Mouse (Mus musculus) midbrain, embryonic 10.5 days (tissue): Measurements from ENCODE around the gene Il6st. TPM values are rescaled to one million over a fixed set of nuclear protein-coding genes. Genes with fewer than 3 reads are reported as not detected.

Experiments
- DNase-seq: peaks from one replicate; pipeline ENCODE4 v3.0.0-alpha.2; 2017; ENCODE audit warnings: low spot score
- H3K27ac ChIP-seq: fragments of 300-500 bp; sonication (generic); replicated peaks from 2 replicates; pipeline ENCODE4 v1.5.1; 2016; ENCODE audit warnings: mild to moderate bottlenecking
- H3K27me3 ChIP-seq: fragments of 300-500 bp; sonication (generic); 2 replicates; pipeline ENCODE4 v1.6.1; 2016; ENCODE audit warnings: low read depth, mild to moderate bottlenecking; ENCODE audit not compliant: poor library complexity, severe bottlenecking
- H3K36me3 ChIP-seq: fragments of 300-500 bp; sonication (generic); 2 replicates; pipeline ENCODE4 v1.6.1; 2016; ENCODE audit warnings: mild to moderate bottlenecking, moderate library complexity
- H3K4me1 ChIP-seq: fragments of 300-500 bp; sonication (generic); 2 replicates; pipeline ENCODE4 v1.6.1; 2016
- H3K4me3 ChIP-seq: fragments of 300-500 bp; sonication (generic); 2 replicates; pipeline ENCODE4 v1.5.1; 2016; ENCODE audit warnings: mild to moderate bottlenecking, moderate library complexity
- H3K9me3 ChIP-seq: fragments of 300-500 bp; sonication (generic); replicated peaks from 2 replicates; pipeline ENCODE4 v1.6.1; 2016; ENCODE audit warnings: mild to moderate bottlenecking
- WGBS: fragments of 180-500 bp; shearing (Covaris S2); methylation state at CpG from one replicate; pipeline ENCODE4 v1.1.7; 2016; 5-methylcytosine and 5-hydroxymethylcytosine counted together
- polyA plus RNA-seq: library from polyadenylated mRNA; unstranded; fragments of >200 nt; fragmentation: Nextera tagmentation; extraction: Ambion mirVana; gene quantifications from 2 replicates; pipeline ENCODE4 v1.2.1, GENCODE M21; 2016

Il6st gene
- polyA plus RNA-seq, 1 experiment from 2014 or later = 21.6 TPM

DNA sequence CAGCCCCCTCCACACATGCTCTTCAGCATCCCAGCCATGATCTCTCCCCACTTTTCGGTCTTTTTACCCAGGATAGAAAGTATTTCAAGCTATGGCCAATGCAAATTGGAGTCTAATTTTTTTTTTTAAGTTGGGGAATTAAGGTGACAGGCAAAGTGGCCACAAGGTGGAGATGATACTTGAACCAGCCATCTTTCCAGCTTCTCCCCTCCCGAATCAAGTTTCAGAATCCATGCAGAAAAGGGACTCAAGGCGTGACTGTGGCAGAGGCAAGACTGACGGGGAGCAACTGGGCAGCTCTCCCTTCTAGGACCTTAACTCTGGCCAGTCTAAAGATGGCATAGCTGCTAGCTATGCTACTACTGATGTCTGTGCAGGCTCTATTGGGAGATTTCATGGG, 5.9 kb upstream of the Il6st start:
- Histone ChIP-seq H3K36me3 (no peaks in the 10 kb centered on the region), H3K27ac (no peak overlapping the region), H3K27me3 (peaks cover 3% of the 10 kb centered on the region; the same call in 1 of the 2 replicates), H3K9me3 (no peaks in the 10 kb centered on the region), H3K4me1 (peaks cover under 1% of the 10 kb centered on the region), H3K4me3 (no peak overlapping the region)
- WGBS = 75% methylated on average over 4 of the region's 4 CpGs
- DNase-seq = no peak

DNA sequence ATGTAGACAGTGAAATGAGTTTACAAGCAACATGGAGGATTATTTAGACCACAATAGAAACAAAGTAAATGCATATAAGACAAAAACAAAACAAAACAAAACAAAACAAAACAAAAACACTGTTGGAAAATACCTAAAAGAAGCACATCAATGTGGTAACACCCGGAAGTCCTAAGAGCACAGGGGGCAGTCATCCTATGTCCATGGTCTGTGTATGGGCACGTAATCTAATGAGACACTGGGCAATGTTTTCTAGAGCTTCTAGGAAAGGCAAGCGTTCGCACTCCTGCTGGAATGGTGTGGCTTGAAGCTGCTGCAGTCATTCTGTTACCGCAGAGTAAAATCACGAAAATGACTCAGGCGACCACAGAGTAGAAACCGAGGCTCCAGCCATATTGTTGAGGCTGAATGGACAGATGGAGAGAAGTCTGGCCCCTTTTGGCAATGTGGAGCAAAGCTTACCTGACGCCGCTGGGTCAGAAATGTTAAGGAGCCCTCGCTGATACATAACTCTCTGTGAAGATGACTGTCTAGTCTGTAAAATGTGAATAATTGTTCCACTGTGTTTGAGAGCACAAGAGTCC, 5.3 kb upstream of the Il6st start:
- no peaks in the 10 kb centered on the region for H3K36me3 ChIP-seq
- peaks cover 3% of the 10 kb centered on the region; the same call in 1 of the 2 replicates for H3K27me3 ChIP-seq
- no peaks in the 10 kb centered on the region for H3K9me3 ChIP-seq
- no peak overlapping the region for H3K4me3 ChIP-seq
- DNase-seq = no peak
- H3K27ac ChIP-seq = no peak overlapping the region
- 92% methylated on average over 11 of the region's 11 CpGs for WGBS
- H3K4me1 ChIP-seq = peaks cover 6% of the 10 kb centered on the region

DNA sequence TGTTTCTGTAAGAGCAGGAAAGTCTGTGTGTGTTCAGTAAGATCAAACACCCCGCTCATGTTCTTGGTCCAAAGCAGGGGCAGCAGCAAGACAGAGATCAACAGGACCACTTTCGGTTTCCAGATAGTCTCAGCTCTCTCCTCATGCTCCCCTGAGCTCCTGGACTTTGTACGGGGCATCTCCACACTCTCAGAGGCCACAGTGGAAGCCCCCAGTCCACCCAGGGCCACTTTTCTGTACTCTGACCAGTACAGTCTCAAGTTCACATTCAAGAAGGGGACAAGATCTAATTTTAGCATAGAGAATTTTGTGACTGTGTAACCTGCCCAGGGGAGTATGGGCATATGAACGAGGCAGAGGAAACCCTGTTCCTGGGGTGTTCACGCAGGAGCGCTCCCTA, 3.9 kb upstream of the Il6st start:
- Histone ChIP-seq H3K27me3 (peaks cover 3% of the 10 kb centered on the region; the same call in 1 of the 2 replicates), H3K9me3 (no peaks in the 10 kb centered on the region), H3K4me1 (peaks cover 12% of the 10 kb centered on the region), H3K36me3 (no peaks in the 10 kb centered on the region), H3K4me3 (no peak overlapping the region), H3K27ac (no peak overlapping the region)
- WGBS = 91% methylated on average over 6 of the region's 6 CpGs
- DNase-seq = no peak

DNA sequence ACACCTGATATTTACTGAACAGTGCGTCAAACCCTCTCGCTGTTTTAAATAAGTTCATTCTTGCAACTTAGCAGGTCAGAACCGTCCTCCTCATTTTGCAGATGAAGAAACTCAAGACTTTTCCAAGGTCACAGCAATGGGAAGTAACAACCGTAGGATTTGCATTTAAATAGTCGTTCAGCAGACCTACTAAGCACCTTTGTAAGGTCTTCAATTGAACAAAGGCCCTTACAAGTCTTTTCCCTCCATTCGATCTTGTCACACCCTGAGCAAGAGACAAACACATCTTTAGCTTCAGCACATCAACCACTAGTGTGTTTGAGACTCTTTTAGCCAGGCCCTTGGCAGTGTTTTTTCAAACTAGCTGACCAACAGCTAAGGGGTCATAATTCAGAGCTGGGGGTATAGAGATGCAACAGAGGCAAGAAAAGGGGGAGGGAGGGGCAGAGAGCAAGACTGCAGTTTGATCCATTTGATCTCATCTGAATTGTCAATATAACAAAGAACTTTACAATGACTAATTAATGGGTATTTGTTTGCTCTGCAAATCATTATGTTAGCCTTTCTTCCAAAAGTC, 1.4 kb upstream of the Il6st start:
- whole genome bisulfite sequencing = 48% methylated on average over 6 of the region's 6 CpGs
- no peak for DNase-seq

DNA sequence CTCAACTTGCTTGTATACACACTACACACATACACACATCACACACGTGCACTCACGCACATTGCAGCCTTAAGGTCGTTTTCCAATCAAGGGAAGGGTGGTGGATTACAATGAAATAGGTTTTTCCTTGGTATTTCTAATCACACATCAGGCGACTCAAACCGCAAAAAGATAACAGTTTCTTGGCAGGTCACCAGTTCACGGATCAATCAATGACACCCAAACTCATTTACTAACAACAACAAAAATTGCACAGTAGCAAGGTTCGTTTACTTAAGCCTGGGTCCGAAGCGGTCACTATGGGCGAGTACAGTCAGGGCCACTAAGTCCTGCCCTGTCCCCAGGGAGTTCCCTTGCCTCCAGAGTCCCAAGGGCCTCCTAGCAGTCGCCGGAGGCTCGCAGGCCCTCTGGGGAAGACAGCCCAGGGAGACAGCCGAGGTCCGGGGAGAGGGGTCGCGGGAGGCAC, 500 bp upstream of the Il6st start:
- 2% methylated on average over 17 of the region's 17 CpGs for WGBS

More for the DNA sequence above, 1.4 kb upstream of the Il6st start:
- no peaks in the 10 kb centered on the region for H3K36me3 ChIP-seq
- no peak overlapping the region for H3K4me3 ChIP-seq
- no peaks in the 10 kb centered on the region for H3K9me3 ChIP-seq
- H3K27me3 ChIP-seq = peaks cover 3% of the 10 kb centered on the region; the same call in 1 of the 2 replicates
- H3K4me1 ChIP-seq = peaks cover 21% of the 10 kb centered on the region
- H3K27ac ChIP-seq = no peak overlapping the region

DNA sequence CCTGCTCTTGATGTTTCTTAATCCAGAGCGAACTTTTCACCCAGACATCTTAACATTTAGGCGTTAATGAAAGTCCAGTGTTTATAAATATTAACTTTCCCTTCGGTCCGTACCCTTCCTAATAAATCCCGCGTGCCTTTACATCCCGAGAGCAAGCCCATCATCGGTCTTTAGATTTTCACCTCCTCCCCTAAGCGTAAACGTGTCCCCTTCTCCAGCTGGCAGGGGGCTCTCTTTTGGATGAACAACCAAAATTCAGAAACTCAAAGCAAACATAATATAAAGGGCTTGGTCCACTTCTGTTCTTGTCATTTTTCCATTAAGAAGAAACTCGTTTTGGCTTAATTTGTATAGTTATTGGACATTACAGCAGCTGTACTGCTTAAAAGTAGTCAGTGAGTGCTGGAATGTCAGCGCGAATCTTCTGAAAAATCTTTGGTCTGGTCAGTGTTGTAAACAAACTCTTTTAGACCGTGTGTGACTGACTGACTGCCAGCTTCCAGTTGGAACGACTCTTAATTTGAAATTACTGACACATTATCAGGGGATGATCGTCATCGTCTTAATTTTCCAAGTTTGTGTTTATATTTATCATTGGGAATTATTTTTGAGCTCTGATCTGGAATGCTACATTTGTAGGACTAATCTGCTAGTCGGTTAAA, 887 bp downstream of the Il6st start:
- Histone ChIP-seq H3K4me1 (peaks cover 21% of the 10 kb centered on the region), H3K27me3 (peaks cover 3% of the 10 kb centered on the region; the same call in 1 of the 2 replicates), H3K9me3 (no peaks in the 10 kb centered on the region), H3K36me3 (no peaks in the 10 kb centered on the region), H3K4me3 (peak overlapping the region; percentile 89), H3K27ac (peak overlapping the region; percentile 93)
- DNase-seq = peak; percentile 19
- WGBS = 9% methylated on average over 18 of the region's 18 CpGs

More for the DNA sequence above, 500 bp upstream of the Il6st start:
- no peaks in the 10 kb centered on the region for H3K9me3 ChIP-seq
- no peak for DNase-seq
- H3K36me3 ChIP-seq = no peaks in the 10 kb centered on the region
- H3K4me1 ChIP-seq = peaks cover 21% of the 10 kb centered on the region
- H3K4me3 ChIP-seq = peak overlapping the region; percentile 89
- H3K27me3 ChIP-seq = peaks cover 3% of the 10 kb centered on the region; the same call in 1 of the 2 replicates
- H3K27ac ChIP-seq = peak overlapping the region; percentile 93

DNA sequence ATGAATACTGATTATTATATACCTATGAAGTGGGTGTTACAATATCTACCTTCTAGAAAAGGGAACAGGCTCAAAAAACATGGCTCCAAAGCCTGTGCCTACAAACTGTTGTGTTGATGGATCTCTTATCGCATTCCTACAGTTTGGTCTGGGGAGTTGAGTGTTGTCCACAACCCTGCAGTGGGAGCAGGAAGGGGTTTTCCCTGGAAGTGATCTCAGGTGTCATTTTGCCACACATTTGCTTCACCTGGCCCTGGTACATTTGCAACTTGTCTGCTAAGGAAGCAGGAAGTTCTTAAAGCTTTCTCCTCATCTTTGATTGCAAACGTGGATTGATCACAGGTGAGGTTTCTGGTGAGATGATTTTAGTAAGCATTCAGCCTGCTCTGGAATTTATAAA, 1.7 kb downstream of the Il6st start:
- Histone ChIP-seq H3K27me3 (peaks cover 3% of the 10 kb centered on the region; the same call in 1 of the 2 replicates), H3K9me3 (no peaks in the 10 kb centered on the region), H3K27ac (no peak overlapping the region), H3K4me1 (peaks cover 21% of the 10 kb centered on the region), H3K4me3 (peak overlapping the region; percentile 89), H3K36me3 (no peaks in the 10 kb centered on the region)
- DNase-seq = no peak
- WGBS = 71% methylated on average over 2 of the region's 2 CpGs

DNA sequence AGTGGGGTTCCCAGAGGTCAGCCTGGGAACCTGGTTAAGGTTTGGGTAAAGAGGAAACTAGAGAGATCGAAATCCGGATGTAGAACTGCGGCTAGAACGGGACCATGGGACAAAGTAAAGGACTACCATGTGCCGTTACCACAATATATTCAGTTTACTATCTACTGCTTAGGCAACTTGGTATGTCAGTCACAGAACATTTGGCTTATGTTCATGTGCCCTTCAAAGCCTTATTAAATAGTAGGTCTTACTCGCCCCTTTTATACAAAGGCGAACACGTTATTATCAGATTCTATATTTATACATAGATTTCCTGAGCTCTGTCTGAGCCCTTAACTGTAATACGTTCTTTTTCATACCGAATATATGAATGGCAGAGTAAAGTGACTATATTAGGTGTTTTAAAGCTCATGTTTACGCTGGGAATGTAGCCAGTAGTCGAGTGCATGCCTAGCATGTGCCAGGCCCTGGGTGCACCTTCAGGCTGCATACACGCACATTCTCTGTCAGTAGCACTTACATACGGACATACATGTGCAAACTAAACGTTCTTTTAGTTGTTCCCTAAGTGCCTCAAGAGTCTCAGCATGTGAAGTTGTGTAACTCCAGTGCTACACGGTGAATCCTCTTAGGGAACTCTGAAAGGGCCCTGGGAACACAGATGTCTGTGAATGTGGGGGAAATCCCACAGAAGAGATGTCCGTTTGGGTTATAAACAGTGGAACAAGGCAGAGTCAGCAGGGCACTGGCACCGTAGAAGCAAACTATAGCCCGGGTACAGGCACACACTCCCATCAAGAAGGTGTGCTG, 2.5 kb downstream of the Il6st start:
- Histone ChIP-seq H3K4me3 (no peak overlapping the region), H3K4me1 (peaks cover 21% of the 10 kb centered on the region), H3K36me3 (no peaks in the 10 kb centered on the region), H3K9me3 (no peaks in the 10 kb centered on the region), H3K27me3 (peaks cover 3% of the 10 kb centered on the region; the same call in 1 of the 2 replicates), H3K27ac (no peak overlapping the region)
- WGBS = 91% methylated on average over 19 of the region's 19 CpGs
- no peak for DNase-seq

DNA sequence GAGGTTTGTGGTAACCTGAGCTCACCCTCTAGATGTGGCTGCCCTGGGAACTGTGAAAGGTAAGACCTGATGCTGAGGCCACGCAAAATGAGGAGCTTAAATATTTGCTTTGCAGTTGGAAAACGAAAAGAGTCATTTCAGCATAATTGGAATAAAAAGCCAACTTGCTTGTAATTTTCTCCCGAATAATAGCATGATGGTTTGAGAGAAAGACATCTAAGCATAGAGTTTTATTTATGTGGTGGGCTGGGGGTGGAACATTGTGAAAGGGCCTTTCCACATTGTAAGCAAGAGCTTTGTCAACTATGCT, 3.0 kb downstream of the Il6st start:
- Histone ChIP-seq H3K27ac (no peak overlapping the region), H3K4me3 (no peak overlapping the region), H3K27me3 (peaks cover 3% of the 10 kb centered on the region; the same call in 1 of the 2 replicates), H3K36me3 (no peaks in the 10 kb centered on the region), H3K9me3 (no peaks in the 10 kb centered on the region), H3K4me1 (peaks cover 21% of the 10 kb centered on the region)
- WGBS = 83% methylated on average over 3 of the region's 3 CpGs
- no peak for DNase-seq

DNA sequence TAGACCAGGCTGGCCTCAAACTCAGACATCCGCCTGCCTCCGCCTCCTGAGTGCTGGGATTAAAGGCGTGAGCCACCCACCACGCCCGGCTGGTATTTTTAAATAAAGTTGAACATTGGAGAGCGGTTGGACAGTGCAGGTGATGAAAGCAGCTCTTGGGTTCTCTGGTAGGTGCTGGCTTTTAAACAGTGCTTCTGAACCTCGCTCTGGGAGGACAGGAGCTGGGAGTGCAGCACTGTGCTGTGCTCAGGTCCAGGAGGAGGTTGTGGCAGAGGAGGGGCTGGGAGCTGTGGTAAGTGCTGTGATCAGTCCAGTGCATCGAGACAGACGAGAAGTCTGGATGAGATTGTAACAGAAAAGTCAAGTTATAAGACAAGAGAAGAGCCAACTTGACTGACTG, 3.5 kb downstream of the Il6st start:
- WGBS = 89% methylated on average over 9 of the region's 9 CpGs
- Histone ChIP-seq H3K9me3 (no peaks in the 10 kb centered on the region), H3K36me3 (no peaks in the 10 kb centered on the region), H3K4me1 (peaks cover 21% of the 10 kb centered on the region), H3K27me3 (no peaks in the 10 kb centered on the region; the same call in 1 of the 2 replicates), H3K4me3 (no peak overlapping the region), H3K27ac (no peak overlapping the region)
- no peak for DNase-seq

DNA sequence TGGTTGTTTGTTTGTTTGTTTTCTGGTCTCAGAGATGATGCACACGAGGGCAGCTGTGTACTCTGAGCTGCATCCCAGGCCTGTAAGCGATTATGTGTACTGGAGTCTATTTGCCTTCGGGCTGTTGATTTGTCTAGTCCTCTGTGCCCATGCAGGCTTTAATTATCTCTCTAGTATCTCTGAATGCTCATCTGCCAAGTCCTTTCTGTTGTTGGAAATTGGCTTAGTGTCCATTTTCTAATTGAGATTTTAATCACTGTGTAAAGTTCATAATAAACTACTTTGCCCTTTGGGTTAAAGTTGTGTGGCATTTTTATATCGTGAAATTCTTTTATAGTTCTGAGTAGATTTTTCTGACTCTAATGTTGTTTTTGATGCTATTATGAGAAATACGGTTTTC, 5.6 kb downstream of the Il6st start:
- Histone ChIP-seq H3K27ac (no peak overlapping the region), H3K4me3 (no peak overlapping the region), H3K9me3 (no peaks in the 10 kb centered on the region), H3K27me3 (no peaks in the 10 kb centered on the region), H3K36me3 (no peaks in the 10 kb centered on the region), H3K4me1 (peaks cover 13% of the 10 kb centered on the region)
- no peak for DNase-seq
- WGBS = 83% methylated on average over 5 of the region's 5 CpGs

DNA sequence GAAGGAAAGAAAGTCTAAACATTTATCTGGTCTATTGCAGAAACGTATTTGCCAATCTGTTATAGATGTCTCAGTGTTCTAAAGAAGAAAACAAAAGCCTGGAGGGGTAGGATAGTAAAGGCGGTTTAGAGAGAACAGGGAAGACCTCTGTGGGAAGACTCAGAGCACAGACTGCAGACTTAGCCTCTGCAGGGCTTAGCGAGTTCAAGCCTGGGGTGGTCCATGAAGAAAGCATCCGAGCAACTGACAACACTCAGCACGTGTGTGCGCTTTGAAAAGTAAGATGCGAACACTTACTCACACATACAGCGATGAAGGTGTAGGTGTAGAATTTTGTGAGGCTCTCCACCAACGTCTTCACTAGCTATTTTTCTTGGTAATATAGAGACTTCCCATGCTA, 7.3 kb downstream of the Il6st start:
- no peaks in the 10 kb centered on the region for H3K27me3 ChIP-seq
- H3K4me1 ChIP-seq = no peaks in the 10 kb centered on the region
- H3K36me3 ChIP-seq = peaks cover 12% of the 10 kb centered on the region
- H3K27ac ChIP-seq = no peak overlapping the region
- no peak for DNase-seq
- WGBS = 91% methylated on average over 9 of the region's 9 CpGs
- H3K4me3 ChIP-seq = no peak overlapping the region
- no peaks in the 10 kb centered on the region for H3K9me3 ChIP-seq
